7 mouse cellular contexts compared by ENCODE assay signal in the genomic region with DNA sequence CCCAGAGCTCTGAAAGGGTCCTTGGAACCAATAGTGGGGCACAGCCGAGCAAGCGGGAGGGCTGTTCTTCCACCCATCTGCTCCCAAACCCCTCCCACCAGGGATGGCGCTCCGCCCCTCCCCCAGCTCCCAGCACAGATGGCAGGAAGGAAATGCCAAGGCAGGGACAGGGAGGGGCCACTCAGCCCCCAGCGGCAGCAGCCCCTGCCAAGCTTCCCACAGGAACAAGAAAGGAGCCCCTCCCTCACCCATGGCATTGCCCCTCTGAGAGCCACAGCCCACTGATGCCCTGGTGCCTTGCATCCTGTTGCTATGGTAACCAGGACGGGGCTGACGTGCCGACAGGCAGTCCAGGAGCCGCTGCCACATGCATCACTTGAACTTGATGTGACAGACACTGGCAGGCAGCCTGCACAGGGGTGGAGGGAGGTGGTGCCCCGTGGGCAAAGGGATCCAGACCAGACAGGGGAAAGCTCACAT. TPM values are rescaled to one million over a fixed set of nuclear protein-coding genes. Genes with fewer than 3 reads are reported as not detected.
A peak's percentile ranks its signal among the peaks of the same experiment; 100 is the strongest.
DNase-seq lines count a peak whose midpoint lies in the region; ATAC-seq and TF ChIP-seq lines count a peak whose summit lies in the region.

No protein-coding gene starts in this region.

- H3K4me1 ChIP-seq in forebrain, embryonic 14.5 days (ENCODE audit: control insufficient read depth, insufficient read depth, low read length): peaks cover 62% of the 10 kb centered on the region
- H3K4me1 ChIP-seq in intestine, embryonic 16.5 days (ENCODE audit: control insufficient read depth, insufficient read depth, low read length): no peaks in the 10 kb centered on the region
- H3K4me1 ChIP-seq in lung, embryonic 14.5 days (ENCODE audit: insufficient read depth): no peaks in the 10 kb centered on the region
- H3K4me1 ChIP-seq in liver, postnatal 0 days (ENCODE audit: insufficient read depth): no peaks in the 10 kb centered on the region

- H3K9ac ChIP-seq in forebrain, embryonic 14.5 days (ENCODE audit: low read length): 0 out of 2 replicates have a peak overlapping the region, but pooled peaks have one; percentile 18
- H3K9ac ChIP-seq in intestine, embryonic 16.5 days (ENCODE audit: low read depth, low read length): no peak overlapping the region
- H3K9ac ChIP-seq in lung, embryonic 14.5 days: no peak overlapping the region
- no peak overlapping the region for H3K9ac ChIP-seq in liver, postnatal 0 days (replicated peaks)

- H3K27ac ChIP-seq in forebrain, embryonic 14.5 days (ENCODE audit: low read depth, low read length): peak overlapping the region; percentile 87
- H3K27ac ChIP-seq in intestine, embryonic 16.5 days (ENCODE audit: low read length): no peak overlapping the region
- H3K27ac ChIP-seq in lung, embryonic 14.5 days (ENCODE audit: low read depth): no peak overlapping the region
- H3K27ac ChIP-seq in liver, postnatal 0 days (ENCODE audit: low read depth): no peak overlapping the region

- no peak for TF ChIP-seq CTCF in lung, embryonic 14.5 days (IDR thresholded peaks at IDR 0.05; ENCODE audit: low read depth)
- no peak for TF ChIP-seq CTCF in liver, postnatal 0 days (IDR thresholded peaks at IDR 0.05; ENCODE audit: low read depth)

- peak; percentile 91 for ATAC-seq in forebrain, embryonic 14.5 days
- peak; percentile 25; the same call in 1 of the 2 replicates for ATAC-seq in intestine, embryonic 16.5 days
- no peak for ATAC-seq in lung, embryonic 14.5 days (ENCODE audit: insufficient read depth)
- ATAC-seq in liver, postnatal 0 days: no peak

- H3K4me2 ChIP-seq in forebrain, embryonic 14.5 days (ENCODE audit: low read length): peak overlapping the region; percentile 33
- H3K4me2 ChIP-seq in intestine, embryonic 16.5 days (ENCODE audit: low read depth, low read length): no peak overlapping the region
- H3K4me2 ChIP-seq in lung, embryonic 14.5 days: no peak overlapping the region
- H3K4me2 ChIP-seq in liver, postnatal 0 days (ENCODE audit: low read depth, low read length): no peak overlapping the region

- DNase-seq in Muller cell, postnatal 12 days (ENCODE audit: inconsistent ontology term): peak; percentile 88
- peak; percentile 83 for DNase-seq in brain, embryonic 18.5 days (ENCODE audit: low read depth, low spot score)
- peak; percentile 99 for DNase-seq in forebrain, embryonic 14.5 days (ENCODE audit: low spot score)
- DNase-seq in lung, embryonic 14.5 days: peak; percentile 61
- DNase-seq in right cerebral cortex, adult 18-20 months: peak; percentile 69
- no peak for DNase-seq in liver, postnatal 0 days

- TF ChIP-seq EP300 in liver, postnatal 0 days (IDR thresholded peaks at IDR 0.05; ENCODE audit: low read depth): no peak

- no peaks in the 10 kb centered on the region for H3K36me3 ChIP-seq in forebrain, embryonic 14.5 days (ENCODE audit: control insufficient read depth, insufficient read depth, low read length)
- H3K36me3 ChIP-seq in intestine, embryonic 16.5 days (ENCODE audit: control insufficient read depth, insufficient read depth, low read length): no peaks in the 10 kb centered on the region
- no peaks in the 10 kb centered on the region for H3K36me3 ChIP-seq in lung, embryonic 14.5 days (ENCODE audit: insufficient read depth)
- no peaks in the 10 kb centered on the region for H3K36me3 ChIP-seq in liver, postnatal 0 days (replicated peaks; ENCODE audit: insufficient read depth, low read length)

- H3K4me3 ChIP-seq in forebrain, embryonic 14.5 days (ENCODE audit: low read depth, low read length): no peak overlapping the region
- no peak overlapping the region for H3K4me3 ChIP-seq in intestine, embryonic 16.5 days (ENCODE audit: low read length)
- H3K4me3 ChIP-seq in lung, embryonic 14.5 days (ENCODE audit: low read depth, low read length): no peak overlapping the region
- no peak overlapping the region for H3K4me3 ChIP-seq in liver, postnatal 0 days (ENCODE audit: low read depth, low read length)

- H3K9me3 ChIP-seq in forebrain, embryonic 14.5 days (replicated peaks; ENCODE audit: control insufficient read depth, low read length): no peaks in the 10 kb centered on the region
- no peaks in the 10 kb centered on the region for H3K9me3 ChIP-seq in intestine, embryonic 16.5 days (ENCODE audit: control insufficient read depth, low read length)
- H3K9me3 ChIP-seq in lung, embryonic 14.5 days (ENCODE audit: low read depth, low read length): no peaks in the 10 kb centered on the region
- H3K9me3 ChIP-seq in liver, postnatal 0 days (ENCODE audit: low read length): no peaks in the 10 kb centered on the region

- H3K27me3 ChIP-seq in forebrain, embryonic 14.5 days (replicated peaks; ENCODE audit: control insufficient read depth, insufficient read depth, low read length): no peaks in the 10 kb centered on the region
- H3K27me3 ChIP-seq in intestine, embryonic 16.5 days (replicated peaks; ENCODE audit: control insufficient read depth, insufficient read depth, low read length): peaks cover 3% of the 10 kb centered on the region; the same call in 1 of the 2 replicates
- peaks cover 3% of the 10 kb centered on the region; the same call in 1 of the 2 replicates for H3K27me3 ChIP-seq in lung, embryonic 14.5 days (ENCODE audit: insufficient read depth, low read length)
- no peaks in the 10 kb centered on the region for H3K27me3 ChIP-seq in liver, postnatal 0 days (ENCODE audit: insufficient read depth, low read length)

- 0% methylated on average over 10 of the region's 10 CpGs for WGBS in forebrain, embryonic 14.5 days
- WGBS in intestine, embryonic 16.5 days: 3% methylated on average over 10 of the region's 10 CpGs
- 4% methylated on average over 10 of the region's 10 CpGs for WGBS in lung, embryonic 14.5 days
- 11% methylated on average over 10 of the region's 10 CpGs for WGBS in liver, postnatal 0 days (ENCODE audit: insufficient replicate concordance)

RNA-seq across cellular contexts. Expression of a gene that starts 44.3 kb away (rescaled TPM):
- polyA plus RNA-seq in forebrain, embryonic 14.5 days (2014; fragmentation: Nextera tagmentation; extraction: Ambion mirVana): 4.9 and 6.5 TPM in 2 replicates
- 0.11 and 0.12 TPM in 2 replicates for polyA plus RNA-seq in intestine, embryonic 16.5 days (2015; fragmentation: Nextera tagmentation; extraction: Ambion mirVana)
- 0.11 and 0.34 TPM in 2 replicates for polyA plus RNA-seq in lung, embryonic 14.5 days (2014; fragmentation: Nextera tagmentation; extraction: Ambion mirVana)
- polyA plus RNA-seq in liver, postnatal 0 days (2015; fragmentation: Nextera tagmentation; extraction: Ambion mirVana): not detected in 2 replicates

Comparison
In these comparisons a context has a peak if more than half of its experiments do, and no peak if none do; other contexts are left out.
1. ATAC-seq: peak in forebrain, embryonic 14.5 days (single experiment) and intestine, embryonic 16.5 days (single experiment); none in lung, embryonic 14.5 days (single experiment) and liver, postnatal 0 days (single experiment).